Mouse (Mus musculus) ES-CJ7 (cell line): ENCODE measurements around the gene AI481877.

Source experiments
- DNase-seq: peaks from one replicate; pipeline ENCODE4 v3.0.0; 2011; ENCODE audit warnings: low read depth, low spot score

The AI481877 gene

GRCm38 (mm10) chr4:59034918-59035785 is 103.6 kb downstream of the AI481877 start, which contains the start of gene Gng10:
Gene Gng10, plus strand, starts transcription at chr4:59035088.
- peak; percentile 8 for DNase-seq

GRCm38 (mm10) chr4:59034325-59034917 is 104.4 kb downstream of the AI481877 start:
- DNase-seq, result no peak

GRCm38 (mm10) chr4:59016922-59017321 is 121.9 kb downstream of the AI481877 start:
- no peak for DNase-seq

GRCm38 (mm10) chr4:59015181-59015580 is 123.6 kb downstream of the AI481877 start:
- DNase-seq, result no peak

GRCm38 (mm10) chr4:59011446-59011845 is 127.3 kb downstream of the AI481877 start:
- no peak for DNase-seq

- DNase-seq, result no peak
Measured at GRCm38 (mm10) chr4:59009696-59010095, 129.1 kb downstream of the AI481877 start.

GRCm38 (mm10) chr4:59009186-59009585 is 129.6 kb downstream of the AI481877 start:
- no peak for DNase-seq

- DNase-seq, result no peak
Measured at GRCm38 (mm10) chr4:59007974-59008373, 130.8 kb downstream of the AI481877 start.

- DNase-seq, result no peak
Measured at GRCm38 (mm10) chr4:59007016-59007415, 131.8 kb downstream of the AI481877 start.

GRCm38 (mm10) chr4:59006211-59006610 is 132.6 kb downstream of the AI481877 start:
- no peak for DNase-seq

GRCm38 (mm10) chr4:59003806-59004200 is 135.0 kb downstream of the AI481877 start:
- no peak for DNase-seq

- peak; percentile 86 for DNase-seq
Measured at GRCm38 (mm10) chr4:59002948-59003805, 135.6 kb downstream of the AI481877 start, which contains the start of gene Gm20503. Gene Gm20503, plus strand, starts transcription at chr4:59003210.

GRCm38 (mm10) chr4:59000614-59001013 is 138.2 kb downstream of the AI481877 start:
- peak; percentile 88 for DNase-seq

GRCm38 (mm10) chr4:58999686-59000085 is 139.1 kb downstream of the AI481877 start:
- peak; percentile 70 for DNase-seq

GRCm38 (mm10) chr4:58998688-58999087 is 140.1 kb downstream of the AI481877 start:
- no peak for DNase-seq

- DNase-seq, result no peak
Measured at GRCm38 (mm10) chr4:58997081-58997480, 141.7 kb downstream of the AI481877 start.

GRCm38 (mm10) chr4:58995251-58995693 is 143.5 kb downstream of the AI481877 start:
- DNase-seq, result peak; percentile 44

- peak; percentile 22 for DNase-seq
Measured at GRCm38 (mm10) chr4:58994762-58995161, 144.0 kb downstream of the AI481877 start, which contains the start of gene Dnajc25. Gene Dnajc25, plus strand, starts transcription at chr4:58995062.
